Mouse (Mus musculus) lung, adult 10 weeks (tissue): ENCODE measurements around the gene Rpgrip1l. TPM values are rescaled to one million over a fixed set of nuclear protein-coding genes. Genes with fewer than 3 reads are reported as not detected.

Experiments
- polyA plus RNA-seq: library from polyadenylated mRNA; stranded (reverse); fragments of 350-450 nt; fragmentation: Illumina TruSeq; extraction: RNeasy Lipid Tissue Mini Kit (QIAGEN cat#74804); gene quantifications from one replicate; pipeline ENCODE4 v1.2.3, GENCODE M21; 2014; ENCODE audit warnings: low read depth, low replicate concordance; ENCODE audit not compliant: insufficient read depth

Rpgrip1l gene
- 2.9 TPM for polyA plus RNA-seq

DNA sequence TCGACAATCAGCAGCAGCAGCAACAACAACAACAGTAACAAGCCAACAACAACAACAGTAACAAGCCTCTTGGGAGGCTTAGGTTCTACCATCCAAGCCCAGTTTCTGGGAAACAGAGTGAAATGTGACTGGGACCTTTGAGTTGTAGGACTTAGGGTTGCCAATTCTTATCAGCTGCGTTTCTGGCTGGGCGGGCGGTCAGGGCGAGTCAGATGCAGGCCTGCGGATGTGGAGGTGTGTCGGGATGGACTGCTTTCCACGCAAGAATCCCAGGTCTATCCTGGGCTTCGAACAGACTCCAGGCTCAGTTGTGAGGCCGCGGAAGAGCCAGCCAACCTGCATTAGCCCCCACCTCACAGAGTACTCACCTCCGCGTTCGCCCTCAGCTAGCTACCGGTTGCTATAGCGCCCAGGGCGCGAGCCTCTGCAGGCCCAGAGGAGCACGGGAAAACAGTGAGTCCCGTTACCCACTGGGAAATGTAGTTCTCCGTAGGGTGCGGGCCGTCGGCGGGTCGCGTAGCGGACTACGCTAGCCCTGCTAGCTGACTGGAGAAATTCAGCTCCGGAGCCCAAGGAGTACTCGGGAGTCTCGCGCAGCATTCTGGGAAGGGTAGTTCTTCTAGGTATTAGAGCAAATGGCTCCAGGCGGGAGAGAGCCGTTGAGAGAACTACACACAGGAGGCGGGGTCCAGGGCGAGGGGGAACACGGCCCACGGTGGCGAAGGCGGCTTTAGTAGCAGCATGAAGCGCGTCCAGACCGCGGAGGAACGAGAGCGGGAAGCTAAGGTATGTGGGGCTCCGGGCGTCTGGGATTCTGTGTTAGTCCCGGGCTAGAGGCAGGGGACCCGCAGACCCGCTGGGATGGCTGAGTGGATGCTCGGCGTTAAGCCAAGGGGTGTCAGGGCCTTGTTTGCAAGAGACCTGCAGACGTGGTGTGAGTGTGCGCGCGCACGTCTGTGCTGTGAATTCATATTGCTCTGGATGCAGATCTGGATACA lies at the start of gene Rpgrip1l, which contains the start of gene Fto:
Rpgrip1l (minus strand) TSS at position 428 of the 998 bp plus-strand sequence.
Fto (plus strand) TSS at position 691 of the 998 bp plus-strand sequence.

DNA sequence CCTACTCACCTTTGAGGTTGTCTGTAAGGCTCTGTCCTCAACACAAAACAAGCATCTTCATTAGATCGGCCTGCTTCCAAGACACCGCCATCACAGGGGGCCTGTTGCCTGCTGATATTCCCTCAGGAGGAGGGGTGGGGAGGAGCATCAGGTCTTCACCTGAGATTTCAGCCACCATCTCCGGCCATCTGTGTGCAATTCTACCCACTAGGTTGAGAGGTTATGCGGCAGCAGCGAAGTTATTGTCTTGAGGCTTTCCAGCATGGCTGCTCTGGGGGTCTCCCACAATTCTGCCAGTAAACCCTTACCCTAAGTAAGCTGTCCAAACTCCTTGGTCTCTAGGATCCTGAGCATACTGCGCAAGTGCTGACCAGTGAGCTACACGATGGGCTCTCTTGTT lies 113.2 kb downstream of the Rpgrip1l start, which contains the start of gene Aktip:
Aktip (minus strand) TSS at position 101 of the 400 bp plus-strand sequence.

Other genes starting within 250 kb of the Rpgrip1l start
- gene Rbl2, start 243.2 kb downstream of the Rpgrip1l start, polyA plus RNA-seq, result 15.3 TPM
- gene Aktip, start 113.3 kb downstream of the Rpgrip1l start, polyA plus RNA-seq, result 60.1 TPM
- 23.4 TPM for gene Fto, start 263 bp upstream of the Rpgrip1l start, polyA plus RNA-seq